In genomic region chr7:49456148-49456547, GRCm38 (mm10) we compare ENCODE assay signal across 8 mouse cellular contexts.
DNase-seq lines count a peak whose midpoint lies in the region.

No protein-coding gene starts in this region.

- DNase-seq in heart, adult 11 months: peak; percentile 85
- DNase-seq in heart, postnatal 25 days (ENCODE audit: low spot score): no peak
- DNase-seq in urinary bladder, postnatal 14 days (ENCODE audit: low spot score): peak; percentile 62
- no peak for DNase-seq in urinary bladder, adult 18-20 months (ENCODE audit: low spot score in 2 of 2)
- DNase-seq in cerebellum, postnatal 14 days: peak; percentile 69 to 84
- peak; percentile 57 for DNase-seq in kidney, adult 9 months
- peak; percentile 64 for DNase-seq in naive thymus-derived CD4-positive, alpha-beta T cell, adult 2 months (ENCODE audit: low read depth)
- DNase-seq in thymus, postnatal 36 days: peak; percentile 60 to 61

- intact Hi-C loops in heart, postnatal 25 days (cut with DNase I): no loop called here

Comparison
In these comparisons a context has a peak if more than half of its experiments do, and no peak if none do; other contexts are left out.
1. DNase-seq: peak in heart, adult 11 months (single experiment), urinary bladder, postnatal 14 days (single experiment), cerebellum, postnatal 14 days (2 of 2), kidney, adult 9 months (single experiment), naive thymus-derived CD4-positive, alpha-beta T cell, adult 2 months (single experiment) and thymus, postnatal 36 days (2 of 2); none in heart, postnatal 25 days (single experiment) and urinary bladder, adult 18-20 months (0 of 2).